Mouse (Mus musculus) forebrain, embryonic 16.5 days (tissue): ENCODE results near the gene Pom121l12. TPM values are rescaled to one million over a fixed set of nuclear protein-coding genes. Genes with fewer than 3 reads are reported as not detected.

Experiments
- ATAC-seq: fragments of 200-750 bp; cut with Nextera tagmentation; 2 replicates; pipeline ENCODE4 v1.8.0; 2017; ENCODE audit warnings: mild to moderate bottlenecking, moderate library complexity
- H3K27ac ChIP-seq: fragments of 300-500 bp; sonication (generic); 2 replicates; pipeline ENCODE4 v1.5.1; 2014; ENCODE audit warnings: low read length, control low read depth
- H3K27me3 ChIP-seq: fragments of 300-500 bp; sonication (generic); replicated peaks from 2 replicates; pipeline ENCODE4 v1.6.1; 2014; ENCODE audit warnings: low read length; ENCODE audit not compliant: control insufficient read depth, insufficient read depth
- H3K36me3 ChIP-seq: fragments of 300-500 bp; sonication (generic); 2 replicates; pipeline ENCODE4 v1.6.1; 2014; ENCODE audit not compliant: control insufficient read depth, insufficient read depth
- H3K4me1 ChIP-seq: fragments of 300-500 bp; sonication (generic); replicated peaks from 2 replicates; pipeline ENCODE4 v1.6.1; 2014; ENCODE audit warnings: low read length; ENCODE audit not compliant: control insufficient read depth, insufficient read depth
- H3K4me2 ChIP-seq: fragments of 300-500 bp; sonication (generic); 2 replicates; pipeline ENCODE4 v1.6.1; 2014; ENCODE audit warnings: mild to moderate bottlenecking, low read length, control low read depth
- H3K4me3 ChIP-seq: fragments of 300-500 bp; sonication (generic); replicated peaks from 2 replicates; pipeline ENCODE4 v1.5.1; 2014; ENCODE audit warnings: mild to moderate bottlenecking, low read length, control low read depth
- H3K9ac ChIP-seq: fragments of 300-500 bp; sonication (generic); replicated peaks from 2 replicates; pipeline ENCODE4 v1.6.1; 2014; ENCODE audit warnings: low read depth, low read length, control low read depth
- H3K9me3 ChIP-seq: fragments of 300-500 bp; sonication (generic); 2 replicates; pipeline ENCODE4 v1.6.1; 2016; ENCODE audit warnings: low read length; ENCODE audit not compliant: control insufficient read depth
- WGBS: fragments of 180-500 bp; shearing (Covaris S2); extraction: QIAGEN DNeasy Blood & Tissue Kit; methylation state at CpG from one replicate; pipeline ENCODE4 v1.1.7; 2014; 5-methylcytosine and 5-hydroxymethylcytosine counted together
- polyA plus RNA-seq: library from polyadenylated mRNA; unstranded; fragments of >200 nt; fragmentation: Nextera tagmentation; extraction: Ambion mirVana; gene quantifications from 2 replicates; pipeline ENCODE4 v1.2.1, GENCODE M21; 2015

The Pom121l12 gene
- not detected in 2 replicates for polyA plus RNA-seq

GRCm38 (mm10) chr11:14598976-14599375 lies at the start of gene Pom121l12:
Gene Pom121l12 (plus strand): TSS chr11:14599276.
- H3K9ac ChIP-seq, result no peak within 1 kb of the TSS
- ATAC-seq, result no peak
- no peak within 1 kb of the TSS for H3K27ac ChIP-seq
- no peak within 1 kb of the TSS for H3K4me2 ChIP-seq
- H3K36me3 ChIP-seq, result no peaks in the 10 kb centered on the region
- no peak within 1 kb of the TSS for H3K4me3 ChIP-seq
- H3K4me1 ChIP-seq, result no peaks in the 10 kb centered on the region
- H3K27me3 ChIP-seq, result no peaks in the 10 kb centered on the region
- 93% methylated on average over 11 of the region's 11 CpGs for WGBS
- H3K9me3 ChIP-seq, result no peaks in the 10 kb centered on the region

GRCm38 (mm10) chr11:14611859-14612258 lies 12.8 kb downstream of the Pom121l12 start:
- no peak overlapping the region for H3K27ac ChIP-seq
- H3K4me3 ChIP-seq, result no peak overlapping the region
- H3K4me1 ChIP-seq, result no peaks in the 10 kb centered on the region
- WGBS, result 93% methylated on average over 2 of the region's 2 CpGs
- H3K9ac ChIP-seq, result no peak overlapping the region
- no peak overlapping the region for H3K4me2 ChIP-seq
- no peak for ATAC-seq
- H3K36me3 ChIP-seq, result no peaks in the 10 kb centered on the region
- H3K9me3 ChIP-seq, result no peaks in the 10 kb centered on the region
- H3K27me3 ChIP-seq, result no peaks in the 10 kb centered on the region
